Mouse (Mus musculus) testis, adult 2 months (tissue): ENCODE data around the gene Ulk1.

ENCODE experiments used
- CTCF ChIP-seq: fragments of 200-500 bp; IDR thresholded peaks from 2 replicates; pipeline ENCODE4 v1.5.1; 2012; ENCODE audit warnings: low read depth, mild to moderate bottlenecking, inconsistent platforms, low read length, moderate library complexity; ENCODE audit not compliant: control insufficient read depth, insufficient read depth, insufficient replicate concordance
- POLR2A ChIP-seq: fragments of 200-500 bp; IDR thresholded peaks from 2 replicates; pipeline ENCODE4 v1.6.1; 2012; ENCODE audit warnings: low read depth, mild to moderate bottlenecking, inconsistent platforms, low read length, moderate library complexity; ENCODE audit not compliant: control insufficient read depth

DNA sequence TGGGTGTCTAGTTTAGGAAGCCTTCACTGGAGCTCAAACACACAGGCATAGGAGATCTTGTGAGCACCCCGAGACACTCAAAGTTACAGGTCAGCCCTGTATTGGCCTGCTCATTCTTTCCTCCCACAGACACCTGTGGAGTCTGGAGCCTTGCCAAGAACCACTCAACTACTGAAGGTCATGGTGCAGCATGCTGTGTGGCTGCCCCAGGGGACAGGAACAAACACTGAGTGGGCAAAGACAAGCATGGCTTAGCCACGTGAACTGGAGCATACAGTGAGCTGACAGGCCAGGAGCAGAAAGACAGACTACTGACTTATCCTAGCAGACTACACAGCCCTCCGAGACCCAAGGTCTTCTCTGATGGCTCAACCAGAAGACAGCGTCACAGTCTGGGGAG lies 12.2 kb downstream of the Ulk1 start:
- TF ChIP-seq CTCF (no peak), POLR2A (no peak)
